Comparison of ENCODE assay signal across 18 mouse cellular contexts in genomic region chrX:103653021-103653420, GRCm38 (mm10). TPM values are rescaled to one million over a fixed set of nuclear protein-coding genes. Genes with fewer than 3 reads are reported as not detected.
A peak's percentile ranks its signal among the peaks of the same experiment; 100 is the strongest.
DNase-seq lines count a peak whose midpoint lies in the region; ATAC-seq and TF ChIP-seq lines count a peak whose summit lies in the region.
"Had no signal": no experiment of that assay in that cellular context is flagged by ENCODE, and none has a peak within 500 bp of the region (broad histone marks: within the 10 kb centered on the region; RNA-seq: fewer than 3 reads in every experiment).

No protein-coding gene starts in this region.

- TF ChIP-seq CTCF in Patski (IDR thresholded peaks at IDR 0.05), result no peak

- DNase-seq in adrenal gland, postnatal 14 days, result peak; percentile 7
- no peak for DNase-seq in adrenal gland, postnatal 4 days (ENCODE audit: low spot score in 2 of 2)
- no peak for DNase-seq in Patski (ENCODE audit: low read depth, low spot score)
- peak; percentile 86 to 93 for DNase-seq in kidney, postnatal 25 days
- DNase-seq in heart, adult 8-10 months (ENCODE audit: low spot score), result no peak
- no peak for DNase-seq in left cerebral cortex, adult 18-20 months (ENCODE audit: low spot score in 2 of 2)
- DNase-seq in B cell, adult 2 months, result no peak
- DNase-seq: cerebellum, adult 2 months; layer of hippocampus, postnatal 36 days; liver, embryonic 13.5 days had no signal

- H3K9me3 ChIP-seq in intestine, embryonic 15.5 days, result no peaks in the 10 kb centered on the region
- H3K9me3 ChIP-seq: heart, embryonic 15.5 days; liver, embryonic 13.5 days; neural tube, embryonic 13.5 days had no signal

- peak; percentile 54 for ATAC-seq in Patski
- ATAC-seq in intestine, embryonic 15.5 days, result peak; percentile 72
- ATAC-seq: hindbrain, postnatal 0 days had no signal

- H3K4me2 ChIP-seq in intestine, embryonic 15.5 days (replicated peaks), result no peak overlapping the region
- H3K4me2 ChIP-seq: heart, embryonic 15.5 days; liver, embryonic 13.5 days; midbrain, embryonic 11.5 days; neural tube, embryonic 13.5 days had no signal

- H3K4me3 ChIP-seq in intestine, embryonic 15.5 days (replicated peaks), result no peak overlapping the region
- H3K4me3 ChIP-seq: heart, embryonic 15.5 days; liver, embryonic 13.5 days; neural tube, embryonic 13.5 days had no signal

- in situ Hi-C loops in Patski (cut with MboI; ENCODE audit: low pct_unique_long_range_greater_than_20kb), result no loop called here

- H3K9ac ChIP-seq in intestine, embryonic 15.5 days, result no peak overlapping the region
- H3K9ac ChIP-seq: heart, embryonic 15.5 days; liver, embryonic 13.5 days; neural tube, embryonic 13.5 days had no signal

- CTCF ChIA-PET in Patski (lab: Charles Lee), result no interaction called here

- peaks cover 16% of the 10 kb centered on the region for H3K27me3 ChIP-seq in Patski
- no peaks in the 10 kb centered on the region for H3K27me3 ChIP-seq in intestine, embryonic 15.5 days (replicated peaks)
- H3K27me3 ChIP-seq: liver, embryonic 13.5 days had no signal

- POLR2A ChIA-PET in Patski (lab: Charles Lee), result no interaction called here

- no peaks in the 10 kb centered on the region for H3K36me3 ChIP-seq in intestine, embryonic 15.5 days
- H3K36me3 ChIP-seq: heart, embryonic 15.5 days; liver, embryonic 13.5 days; neural tube, embryonic 13.5 days had no signal

- H3K4me1 ChIP-seq in intestine, embryonic 15.5 days (replicated peaks), result no peaks in the 10 kb centered on the region
- H3K4me1 ChIP-seq: heart, embryonic 15.5 days; liver, embryonic 13.5 days; neural tube, embryonic 13.5 days had no signal

- H3K27ac ChIP-seq in intestine, embryonic 15.5 days, result no peak overlapping the region
- H3K27ac ChIP-seq: heart, embryonic 15.5 days; hindbrain, postnatal 0 days; liver, embryonic 13.5 days; neural tube, embryonic 13.5 days had no signal

- 22% methylated on average over 2 of the region's 2 CpGs for WGBS in intestine, embryonic 15.5 days

RNA-seq across cellular contexts. Expression of gene Zcchc13, which starts 22.6 kb away (rescaled TPM):
- not detected in 2 replicates for total RNA-seq in adrenal gland, postnatal 14 days (2021)
- not detected for total RNA-seq in adrenal gland, postnatal 4 days (2021)
- polyA plus RNA-seq in Patski (2021), result not detected
- not detected in 2 replicates for polyA plus RNA-seq in intestine, embryonic 15.5 days (2015; fragmentation: Nextera tagmentation; extraction: Ambion mirVana)
- not detected for total RNA-seq in heart, adult 8-10 months (2022)
- not detected for total RNA-seq in left cerebral cortex, adult 18-20 months (2021)
- total RNA-seq: adrenal gland, postnatal 36 days; gastrocnemius, adult 18-20 months; hindbrain, postnatal 0 days; layer of hippocampus, postnatal 36 days had no signal
- polyA plus RNA-seq: heart, embryonic 15.5 days; hindbrain, postnatal 0 days; liver, embryonic 13.5 days; midbrain, embryonic 11.5 days; neural tube, embryonic 13.5 days; stomach, embryonic 14.5 days had no signal

Comparison
In these comparisons a context has a peak if more than half of its experiments do, and no peak if none do; other contexts are left out.
1. DNase-seq: peak in adrenal gland, postnatal 14 days (single experiment) and kidney, postnatal 25 days (2 of 2); none in adrenal gland, postnatal 4 days (0 of 2), Patski (single experiment), heart, adult 8-10 months (single experiment), left cerebral cortex, adult 18-20 months (0 of 2) and B cell, adult 2 months (0 of 2).